Mouse (Mus musculus): Measurements from ENCODE around the gene Il18. TPM values are rescaled to one million over a fixed set of nuclear protein-coding genes. Genes with fewer than 3 reads are reported as not detected.

Il18 gene
- 1 to 10 TPM in 1 of 2 experiments, under 1 TPM in 1; 0.84 to 1.8 TPM for total RNA-seq (2021)

DNA sequence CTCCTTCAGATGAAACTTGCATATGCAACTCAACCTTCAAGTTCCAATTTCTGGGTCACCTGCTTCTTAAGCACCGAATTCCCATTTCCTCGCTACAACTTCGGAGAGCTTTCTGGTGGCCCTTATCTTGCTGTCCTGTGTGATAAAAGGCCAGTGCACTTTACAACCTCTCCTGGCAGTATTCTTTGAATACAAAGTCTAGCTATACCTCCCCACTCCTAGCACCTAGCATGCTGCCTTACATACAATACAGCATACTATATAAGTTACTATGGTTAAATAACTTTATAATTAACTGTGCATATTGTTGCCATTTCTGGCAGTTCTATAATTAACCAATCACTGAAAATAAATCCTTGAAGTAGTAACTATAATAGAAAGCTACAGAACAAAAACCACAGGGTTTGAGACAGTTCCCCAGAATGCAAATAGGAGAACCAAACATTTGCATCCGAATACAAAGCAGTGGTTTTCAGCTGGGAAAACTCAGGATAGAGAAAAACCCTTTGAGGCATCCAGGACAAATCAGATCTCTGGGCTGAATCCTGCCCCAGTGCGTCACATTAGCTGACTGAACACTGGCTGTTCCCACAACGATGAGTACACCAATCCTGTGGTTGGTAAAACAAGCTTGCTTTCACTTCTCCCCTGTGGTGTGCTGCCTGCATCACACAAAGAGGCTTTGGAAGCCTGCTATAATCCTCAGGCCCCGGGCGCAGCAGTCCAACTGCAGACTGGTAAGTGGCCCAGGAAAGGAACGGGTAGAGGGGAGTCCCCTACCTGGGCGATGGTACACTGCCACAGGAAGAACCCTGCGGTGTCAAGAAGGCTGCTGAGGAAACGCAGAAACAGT is at the start of gene Il18:
Gene Il18, plus strand, starts transcription at position 587 of the 853 bp plus-strand sequence.
- DNase-seq: peak; percentile 18 to 22

DNA sequence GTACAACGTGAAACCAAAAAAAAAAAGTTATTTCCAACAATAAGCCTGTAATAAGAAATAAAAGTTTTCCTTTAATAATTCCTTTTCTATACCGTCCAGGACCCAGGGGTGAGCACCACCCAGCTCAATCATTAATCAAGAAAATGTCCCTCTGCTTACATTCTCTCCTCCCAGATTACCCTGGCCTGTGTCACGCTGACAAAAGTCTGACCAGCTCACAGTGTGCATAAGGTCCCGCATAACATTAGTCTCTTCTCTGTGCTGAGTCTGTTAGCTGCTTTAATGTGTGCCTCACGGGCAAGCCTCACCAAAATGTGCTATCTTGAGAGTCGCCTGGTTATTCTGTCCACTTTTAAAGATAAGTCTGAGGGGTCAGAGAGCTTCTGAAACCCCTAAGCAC is 49.2 kb upstream of the Il18 start:
- intact Hi-C loops (cut with DNase I): no loop called here

More for the DNA sequence above, at the start of gene Il18:
- intact Hi-C loops (cut with DNase I): no loop called here

DNA sequence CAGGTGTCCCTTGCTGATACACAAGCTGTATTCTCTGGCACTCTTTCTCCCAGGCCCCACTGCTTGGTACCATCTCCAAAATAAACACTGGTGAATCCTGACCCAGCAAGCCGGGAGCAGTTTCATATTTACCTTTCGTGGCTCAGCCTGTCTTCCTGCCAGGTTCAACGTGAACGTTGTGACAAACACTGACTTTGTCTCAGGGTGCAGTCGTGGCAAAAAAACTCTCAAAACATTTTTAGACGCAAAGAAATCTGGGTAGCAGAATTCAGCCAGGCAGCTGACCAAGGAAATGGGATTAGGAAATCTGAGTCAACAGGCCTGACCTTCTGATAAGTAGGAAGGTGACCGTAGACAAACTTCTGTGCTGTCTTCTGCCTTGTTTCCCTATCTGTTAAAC is 47.1 kb upstream of the Il18 start:
- no peak for DNase-seq
- intact Hi-C loops (cut with DNase I): no loop called here

More for the DNA sequence above, 49.2 kb upstream of the Il18 start:
- DNase-seq: no peak

DNA sequence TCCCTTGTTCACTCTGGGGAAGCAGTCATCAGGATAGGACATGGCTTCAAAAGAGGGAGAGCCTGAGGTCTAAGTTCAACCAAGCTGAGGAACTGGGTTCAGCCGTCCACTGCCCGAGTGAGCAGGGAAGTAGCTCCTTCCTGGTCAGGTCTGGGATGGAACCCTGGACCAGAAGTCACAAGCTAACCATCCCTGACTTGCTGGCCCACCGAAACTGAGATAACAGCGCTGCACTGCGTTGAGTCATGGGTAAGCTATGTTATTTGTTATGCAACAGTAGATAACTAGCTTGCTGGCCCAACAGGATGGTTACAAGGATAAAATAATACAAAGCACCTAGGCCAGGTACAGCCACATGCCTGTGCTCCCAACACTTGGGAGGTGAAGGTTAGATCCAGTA is 39.2 kb upstream of the Il18 start:
- no peak for DNase-seq

DNA sequence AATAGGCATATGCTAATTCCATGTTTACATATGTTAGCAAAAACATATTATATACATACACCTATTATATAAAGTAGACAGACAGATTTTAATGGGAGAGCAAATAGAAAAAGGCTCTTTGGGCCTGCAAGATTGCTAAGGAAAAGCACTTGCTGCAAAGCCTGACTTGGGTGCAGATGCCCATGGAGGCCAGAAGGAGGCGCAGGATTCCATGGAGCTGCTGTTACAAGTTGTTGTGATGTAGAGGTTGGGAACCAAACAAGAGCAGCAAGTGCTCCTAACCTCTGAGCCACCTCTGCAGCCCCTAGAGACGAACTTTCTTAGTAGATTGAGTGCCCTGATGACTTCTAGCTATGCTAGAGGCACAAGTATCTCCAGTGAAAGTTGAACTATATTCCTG is 35.8 kb upstream of the Il18 start:
- no peak for DNase-seq
- intact Hi-C loops (cut with DNase I): no loop called here

More for the DNA sequence above, 39.2 kb upstream of the Il18 start:
- intact Hi-C loops (cut with DNase I): no loop called here

DNA sequence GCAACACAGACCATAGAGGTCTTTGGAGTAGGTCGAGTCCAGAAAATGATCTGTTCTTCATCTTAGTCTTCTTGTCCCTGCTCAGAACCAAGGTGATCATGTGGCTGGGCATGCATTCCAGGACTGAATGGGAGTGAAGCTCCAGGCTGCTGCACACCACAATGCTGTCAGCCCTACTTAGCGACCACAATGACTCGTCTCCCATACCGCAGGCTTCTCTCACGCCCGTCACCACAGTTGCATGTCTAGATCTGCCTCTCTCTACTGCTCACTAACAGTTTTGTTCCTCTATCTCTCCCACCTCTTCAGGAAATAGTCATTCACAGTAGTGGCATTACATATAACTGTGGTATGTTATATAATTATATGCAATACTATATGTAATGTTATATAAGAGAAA is 33.9 kb upstream of the Il18 start:
- intact Hi-C loops (cut with DNase I): no loop called here
- DNase-seq: no peak

DNA sequence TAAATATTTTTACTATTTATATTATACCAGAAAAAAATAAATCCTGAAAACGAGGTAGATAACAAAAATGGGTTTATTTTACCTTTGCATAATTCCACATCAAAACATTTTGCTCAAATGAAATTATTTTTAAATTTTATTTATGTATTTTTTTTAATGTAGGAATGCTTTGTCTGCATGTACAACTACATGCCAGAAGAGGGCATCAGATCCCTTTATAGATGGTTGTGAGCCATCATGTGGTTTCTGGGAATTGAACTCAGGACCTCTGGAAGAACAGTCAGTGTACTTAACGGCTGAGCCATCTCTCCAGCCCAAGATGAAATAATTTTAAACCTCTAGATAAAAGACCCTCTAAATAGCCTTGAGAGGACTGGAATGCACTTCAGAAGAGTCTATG is 33.1 kb upstream of the Il18 start:
- intact Hi-C loops (cut with DNase I): no loop called here
- no peak for DNase-seq

DNA sequence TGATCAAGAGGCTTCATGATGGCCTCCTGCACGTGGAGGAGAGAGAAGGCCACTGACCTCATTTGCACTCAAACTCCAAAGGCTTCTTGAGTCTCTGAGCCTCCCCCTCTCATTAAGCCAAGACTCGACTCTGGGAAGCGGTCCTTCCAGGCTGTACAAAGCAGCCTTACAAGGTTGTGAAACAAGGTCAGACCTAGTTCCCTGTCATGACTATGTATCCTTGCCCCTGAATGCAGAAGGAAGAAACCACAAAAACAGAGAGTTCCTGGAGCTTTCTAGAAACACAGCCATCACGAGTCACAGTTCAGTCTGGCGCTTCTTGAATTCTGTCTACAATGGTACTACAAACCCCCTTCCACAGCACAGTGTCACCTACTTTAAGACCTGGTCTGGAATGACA is 32.1 kb upstream of the Il18 start:
- no peak for DNase-seq
- intact Hi-C loops (cut with DNase I): no loop called here

DNA sequence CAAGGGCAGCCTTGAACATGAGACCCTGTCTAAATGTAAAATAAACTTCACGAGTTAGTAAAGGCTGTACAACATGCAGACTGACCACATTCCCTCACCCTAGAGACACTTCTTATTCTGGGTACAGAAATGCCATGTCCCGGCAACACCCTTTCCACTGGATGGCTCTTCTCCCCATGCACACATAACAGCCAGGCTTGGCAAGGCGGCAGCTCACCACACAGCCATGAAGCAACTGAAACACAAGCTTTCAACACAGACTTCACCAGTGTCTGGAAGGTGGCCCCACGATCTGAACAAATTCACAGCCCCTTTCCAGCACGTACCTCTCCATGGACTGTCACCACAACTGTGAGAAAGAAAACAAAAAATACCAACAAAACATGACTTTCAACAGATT is 29.7 kb upstream of the Il18 start:
- intact Hi-C loops (cut with DNase I): loop anchor here (5.0 kb wide), 2 partner anchors 78 to 1033 kb away; no protein-coding TSS in a partner anchor
- no peak for DNase-seq

DNA sequence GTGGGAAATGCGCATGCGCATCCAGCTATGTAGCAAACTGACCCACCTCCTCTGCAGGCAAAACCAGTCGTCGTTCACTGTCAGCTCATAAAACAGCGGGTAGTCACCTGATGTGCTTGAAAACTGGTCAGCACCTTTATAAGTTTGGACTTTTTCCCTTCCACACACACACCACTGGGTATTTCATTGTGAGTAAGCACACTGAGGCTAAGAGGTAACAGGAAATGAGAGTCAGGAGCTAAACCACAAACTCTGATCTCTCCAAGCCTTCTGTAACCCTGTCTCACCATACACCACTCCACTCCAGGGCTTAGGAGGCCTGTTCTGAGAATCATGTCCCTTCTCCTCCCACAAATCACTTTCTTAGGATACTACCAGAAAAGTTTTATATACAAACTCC is 29.0 kb upstream of the Il18 start:
- intact Hi-C loops (cut with DNase I): loop anchor here (5.0 kb wide), 2 partner anchors 78 to 1033 kb away; no protein-coding TSS in a partner anchor
- no peak for DNase-seq

DNA sequence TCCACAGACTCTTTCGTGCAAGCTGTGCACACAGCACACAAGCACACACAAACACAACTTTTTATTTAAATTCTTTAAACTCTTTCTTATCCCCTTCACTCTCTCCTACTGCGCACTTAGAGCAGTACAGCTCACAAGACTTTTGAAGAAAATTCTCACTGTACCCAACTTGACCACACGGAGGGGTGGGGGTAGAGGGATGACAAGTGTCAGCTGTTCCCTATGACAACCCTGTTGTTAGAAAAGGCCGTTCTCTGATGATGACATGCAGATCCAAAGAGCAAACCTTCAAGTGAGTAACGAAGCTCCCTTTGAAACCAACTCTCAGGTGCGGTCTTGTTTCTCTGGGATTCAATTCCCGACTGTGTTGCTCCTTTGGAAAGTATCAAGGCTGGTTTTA is 26.8 kb upstream of the Il18 start:
- DNase-seq: no peak
- intact Hi-C loops (cut with DNase I): loop anchor here (1.0 to 5.0 kb wide), 3 partner anchors 65 to 1036 kb away; no protein-coding TSS in a partner anchor

DNA sequence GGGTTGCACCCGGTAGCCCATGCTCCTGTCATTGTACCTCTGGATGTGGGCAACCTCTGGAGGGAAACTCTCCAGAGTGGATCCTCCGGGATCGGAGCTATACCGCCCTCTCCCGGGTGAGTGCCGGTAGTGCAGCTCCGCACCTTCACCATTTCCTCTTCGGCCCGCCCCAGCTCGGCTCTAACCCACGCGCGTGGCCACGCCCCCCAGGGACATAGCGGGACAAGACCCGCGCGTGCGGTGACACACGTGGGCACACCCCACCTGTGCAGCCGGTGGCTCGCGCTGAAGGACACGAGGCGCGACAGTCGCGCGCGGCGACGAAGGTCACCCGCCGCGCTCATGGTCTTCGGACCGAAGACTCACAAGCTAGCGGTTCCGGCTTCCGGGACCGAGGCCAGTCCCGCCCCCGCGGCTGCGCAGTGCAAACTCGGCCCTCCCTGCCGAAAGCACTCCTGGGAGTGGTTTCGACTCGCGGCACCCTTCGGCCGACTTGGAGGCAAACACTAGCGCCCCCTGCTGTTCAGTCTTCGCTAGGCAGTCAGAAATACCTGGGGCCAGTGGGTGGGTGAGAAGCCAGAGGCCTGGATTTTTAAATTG is 26.2 kb upstream of the Il18 start, which contains the start of gene Pts:
Gene Pts, minus strand, starts transcription at position 432 of the 600 bp plus-strand sequence.
- intact Hi-C loops (cut with DNase I): loop anchor here (1.0 to 5.0 kb wide), 3 partner anchors 65 to 1036 kb away; no protein-coding TSS in a partner anchor
- DNase-seq: peak; percentile 97 to 99

DNA sequence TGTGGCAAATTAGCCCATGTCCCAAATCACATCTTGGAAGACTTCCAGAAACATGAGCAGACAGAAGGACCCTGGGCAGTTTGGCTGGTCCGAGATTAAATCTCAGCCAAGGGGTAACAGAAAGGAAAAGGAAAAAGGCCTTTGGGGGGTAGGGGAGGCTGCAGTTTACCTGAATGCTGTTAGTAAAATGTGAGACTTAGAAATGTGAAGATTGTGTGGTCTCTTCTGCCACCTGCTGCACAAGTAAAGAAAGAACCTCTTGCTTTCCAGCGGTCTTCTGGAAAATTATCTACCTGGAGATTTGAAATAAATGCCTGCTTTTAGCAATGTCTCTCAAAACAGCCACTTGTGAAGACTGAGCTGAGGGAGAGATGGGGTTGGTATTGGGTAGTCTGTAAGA is 23.7 kb upstream of the Il18 start:
- no peak for DNase-seq
- intact Hi-C loops (cut with DNase I): loop anchor here (1.0 kb wide), 1 partner anchor 198 kb away; no protein-coding TSS in a partner anchor

DNA sequence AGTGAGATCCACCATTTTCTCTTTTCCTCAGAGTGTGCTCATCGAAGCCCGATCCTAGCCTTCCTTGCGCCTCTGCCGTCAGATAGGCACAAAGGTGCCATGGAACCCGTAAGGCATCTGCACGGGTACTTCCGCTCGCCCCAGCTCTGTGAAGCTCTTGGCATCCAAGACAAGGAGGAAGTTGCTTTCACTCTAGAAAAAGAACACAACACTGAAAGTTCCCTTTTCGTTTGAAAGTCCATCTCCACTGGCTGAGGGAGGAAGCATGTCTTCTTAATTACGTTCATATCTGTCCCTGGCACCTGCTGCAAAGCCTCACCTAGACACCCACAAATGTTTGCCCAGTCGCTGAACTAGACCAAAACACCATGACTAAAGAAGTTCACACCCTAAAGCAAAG is 21.3 kb upstream of the Il18 start:
- intact Hi-C loops (cut with DNase I): no loop called here
- DNase-seq: no peak

DNA sequence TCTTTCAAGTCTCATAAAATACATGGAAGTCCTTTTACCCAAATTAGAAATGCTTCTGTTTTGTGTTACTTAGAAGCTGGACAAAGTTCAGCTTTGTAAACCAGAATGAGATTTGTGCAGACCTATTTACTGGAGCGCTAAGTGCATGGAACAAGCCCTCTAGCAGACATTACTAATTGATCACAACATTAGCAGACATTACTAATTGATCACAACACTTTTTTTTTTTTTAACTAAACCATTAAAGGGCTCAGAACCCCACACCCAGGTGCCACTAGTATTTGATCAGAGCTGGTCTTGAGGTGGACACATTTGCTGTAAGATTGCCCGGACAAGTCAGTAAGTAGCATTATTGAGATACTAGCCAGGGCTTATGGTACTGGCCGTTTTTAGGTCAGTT is 20.8 kb upstream of the Il18 start:
- intact Hi-C loops (cut with DNase I): no loop called here
- no peak for DNase-seq

DNA sequence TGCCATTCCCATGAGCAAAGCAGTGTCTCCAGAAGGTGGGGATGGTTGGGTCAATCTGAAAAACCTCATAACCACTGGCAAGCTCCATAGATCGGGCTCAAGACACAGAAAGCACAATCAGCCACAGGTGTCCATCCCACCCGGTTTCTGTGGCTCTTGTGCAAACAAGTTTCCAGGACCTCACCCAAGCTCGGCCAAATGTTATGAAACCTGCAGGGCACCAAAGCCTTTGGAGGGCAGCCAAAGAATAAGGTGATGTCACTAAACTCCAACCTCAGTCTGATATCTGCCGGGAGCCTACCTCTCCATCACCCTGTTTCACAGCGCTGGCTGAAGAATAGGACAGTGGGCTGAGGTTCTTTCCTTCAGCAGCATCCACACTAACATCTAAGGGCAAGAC is 18.7 kb upstream of the Il18 start:
- no peak for DNase-seq
- intact Hi-C loops (cut with DNase I): no loop called here

DNA sequence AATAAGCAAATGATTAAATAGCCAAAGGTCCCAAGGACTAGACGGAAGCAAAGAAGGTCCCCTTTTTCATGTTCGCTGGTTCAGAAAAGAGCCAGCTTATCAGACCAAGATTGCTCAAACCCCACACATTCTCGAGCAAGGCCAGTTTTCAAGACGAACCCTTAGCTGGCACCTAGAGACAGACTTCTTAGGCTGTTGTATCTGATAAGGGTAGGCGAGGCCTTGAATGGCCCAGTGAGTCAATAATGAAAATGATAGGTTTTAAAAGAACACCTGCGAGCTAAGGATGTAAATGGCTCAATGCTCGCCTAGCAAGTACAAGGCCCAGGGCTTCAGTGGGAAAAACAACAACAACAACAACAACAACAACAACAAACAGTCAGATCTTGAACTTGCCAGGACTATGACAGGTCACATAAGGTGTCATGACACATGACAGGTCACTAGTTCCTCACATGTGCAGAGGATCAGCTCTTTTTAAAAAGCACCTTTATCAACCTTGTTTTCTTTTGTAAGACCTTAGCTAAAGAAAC is 18.0 kb upstream of the Il18 start:
- intact Hi-C loops (cut with DNase I): no loop called here
- no peak for DNase-seq

DNA sequence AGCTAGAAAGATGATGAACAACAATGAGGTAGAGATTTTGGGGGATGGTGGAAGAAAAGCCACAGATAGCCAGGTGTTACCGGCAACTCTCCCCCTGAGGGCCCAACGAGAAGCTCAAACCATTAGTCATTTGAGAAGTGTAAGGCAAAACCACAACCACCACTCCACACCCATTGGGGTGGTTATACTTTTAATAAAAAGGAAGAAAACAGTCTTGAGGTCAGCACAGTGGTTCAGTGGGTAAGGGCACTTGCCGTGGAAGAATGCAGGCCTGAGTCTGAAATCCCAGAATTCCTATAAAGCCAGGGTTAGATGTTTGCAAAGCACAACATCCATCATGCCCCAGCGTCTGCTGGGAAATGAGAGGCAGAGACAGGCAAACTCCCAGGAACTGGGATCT is 17.3 kb upstream of the Il18 start:
- no peak for DNase-seq
- intact Hi-C loops (cut with DNase I): no loop called here

DNA sequence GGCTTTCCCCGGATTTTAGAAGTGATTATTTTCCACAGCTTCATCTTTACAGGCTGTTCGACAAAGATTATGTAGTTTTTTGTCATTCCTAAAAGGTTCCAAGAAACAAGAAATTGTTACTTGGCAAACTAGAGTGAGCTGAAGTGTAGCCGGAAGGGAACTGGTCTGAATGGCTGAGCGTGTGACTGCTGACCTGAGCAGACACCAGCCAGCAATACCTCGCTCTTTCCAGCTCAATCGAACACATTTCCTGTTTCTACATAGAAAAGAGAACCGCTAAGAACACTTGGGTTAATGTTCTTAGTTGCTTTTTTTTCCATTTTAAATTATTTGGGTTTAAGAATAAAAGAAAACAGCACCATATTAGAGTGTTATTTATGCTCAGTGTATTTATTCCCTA is 14.5 kb upstream of the Il18 start:
- no peak for DNase-seq
- intact Hi-C loops (cut with DNase I): no loop called here

DNA sequence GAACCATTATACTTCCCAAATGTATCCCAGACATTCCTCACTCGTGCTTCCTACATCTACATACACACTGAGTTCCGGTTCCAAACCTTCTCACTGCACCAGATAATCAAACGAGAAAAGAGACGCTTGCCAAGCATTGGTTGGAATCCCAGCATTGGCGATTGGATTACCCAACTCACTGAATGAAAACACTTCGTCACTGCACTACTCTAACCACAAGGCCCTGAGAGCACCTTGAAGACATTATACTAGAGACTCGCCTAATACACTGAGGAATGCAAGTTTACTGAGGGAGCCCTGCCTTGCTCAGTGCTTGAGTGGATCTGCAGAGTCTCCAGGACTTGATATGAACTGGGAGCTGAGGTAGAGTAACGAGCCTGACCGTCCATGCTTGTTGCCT is 12.2 kb upstream of the Il18 start:
- intact Hi-C loops (cut with DNase I): no loop called here
- no peak for DNase-seq

DNA sequence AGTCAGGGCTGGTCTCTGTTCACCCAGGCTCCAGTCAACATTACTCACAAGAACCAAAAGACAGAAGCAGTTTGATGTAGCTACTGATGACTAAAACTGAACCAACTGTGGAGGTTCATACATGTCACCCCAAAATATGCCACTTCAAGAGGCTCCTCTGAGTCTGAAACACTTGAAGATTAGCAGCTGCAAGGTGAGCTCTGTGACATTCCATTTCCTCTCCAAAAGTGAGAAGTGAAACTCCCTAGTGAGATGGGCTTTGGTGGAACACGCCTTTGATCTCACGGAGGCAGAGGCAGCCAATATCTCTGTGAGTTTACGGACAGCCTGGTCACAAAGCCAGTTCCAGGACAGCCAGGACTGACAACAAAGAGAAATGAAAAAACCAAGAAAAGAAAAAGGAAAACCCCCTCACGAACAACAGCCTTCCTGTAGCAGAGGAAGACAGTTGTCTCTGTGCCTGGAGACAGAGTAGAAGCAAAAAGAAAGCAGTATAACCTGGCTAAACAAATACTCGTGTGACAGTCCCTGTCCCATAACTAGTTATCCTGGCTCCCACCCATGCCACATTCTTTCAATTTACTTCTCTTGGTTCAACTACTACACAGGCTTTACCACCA is 6.7 kb upstream of the Il18 start:
- intact Hi-C loops (cut with DNase I): no loop called here
- DNase-seq: no peak
